Mouse (Mus musculus) embryonic facial prominence, embryonic 11.5 days (tissue): ENCODE results near the gene Ndrg3. TPM values are rescaled to one million over a fixed set of nuclear protein-coding genes. Genes with fewer than 3 reads are reported as not detected.
A peak's percentile ranks its signal among the peaks of the same experiment; 100 is the strongest.
"Not testable (repeated sequence)": the region's sequence is repeated elsewhere in the genome, so short reads cannot be mapped to it uniquely, and the experiment has no call there.

ENCODE experiments used
- ATAC-seq: fragments of 200-750 bp; cut with Nextera tagmentation; replicated peaks from 2 replicates; pipeline ENCODE4 v1.8.0; 2017; ENCODE audit warnings: low read depth; ENCODE audit not compliant: insufficient number of reproducible peaks, low FRiP score, low TSS enrichment
- DNase-seq: peaks from one replicate; pipeline ENCODE4 v3.0.0-alpha.2; 2015; ENCODE audit warnings: low spot score
- H3K27ac ChIP-seq: fragments of 300-500 bp; sonication (generic); replicated peaks from 2 replicates; pipeline ENCODE4 v1.5.1; 2014; ENCODE audit warnings: mild to moderate bottlenecking, low read depth, low read length, control low read depth
- H3K27me3 ChIP-seq: fragments of 300-500 bp; sonication (generic); 2 replicates; pipeline ENCODE4 v1.6.1; 2014; ENCODE audit warnings: mild to moderate bottlenecking, low read length, moderate library complexity, mixed read lengths; ENCODE audit not compliant: control insufficient read depth, insufficient read depth
- H3K36me3 ChIP-seq: fragments of 300-500 bp; sonication (generic); replicated peaks from 2 replicates; pipeline ENCODE4 v1.6.1; 2014; ENCODE audit warnings: low read depth, mild to moderate bottlenecking, low read length, moderate library complexity, mixed read lengths; ENCODE audit not compliant: control insufficient read depth, insufficient read depth
- H3K4me1 ChIP-seq: fragments of 300-500 bp; sonication (generic); 2 replicates; pipeline ENCODE4 v1.6.1; 2014; ENCODE audit warnings: low read length, mixed read lengths; ENCODE audit not compliant: control insufficient read depth, insufficient read depth
- H3K4me2 ChIP-seq: fragments of 300-500 bp; sonication (generic); 2 replicates; pipeline ENCODE4 v1.6.1; 2014; ENCODE audit warnings: low read depth, mild to moderate bottlenecking, control low read depth, low read length, moderate library complexity
- H3K4me3 ChIP-seq: fragments of 300-500 bp; sonication (generic); 2 replicates; pipeline ENCODE4 v1.5.1; 2014; ENCODE audit warnings: low read depth, low read length, control low read depth
- H3K9ac ChIP-seq: fragments of 300-500 bp; sonication (generic); replicated peaks from 2 replicates; pipeline ENCODE4 v1.6.1; 2014; ENCODE audit warnings: mild to moderate bottlenecking, control low read depth, low read length
- H3K9me3 ChIP-seq: fragments of 300-500 bp; sonication (generic); replicated peaks from 2 replicates; pipeline ENCODE4 v1.6.1; 2016; ENCODE audit warnings: mild to moderate bottlenecking, low read length, inconsistent platforms, mixed read lengths; ENCODE audit not compliant: control insufficient read depth
- whole genome bisulfite sequencing: fragments of 180-500 bp; shearing (Covaris S2); extraction: QIAGEN DNeasy Blood & Tissue Kit; methylation state at CpG from one replicate; pipeline ENCODE4 v1.1.7; 2014; 5-methylcytosine and 5-hydroxymethylcytosine counted together
- polyA plus RNA-seq: library from polyadenylated mRNA; unstranded; fragments of >200 nt; fragmentation: Nextera tagmentation; extraction: Ambion mirVana; gene quantifications from 2 replicates; pipeline ENCODE4 v1.2.1, GENCODE M21; 2014

Ndrg3 gene
- polyA plus RNA-seq, 1 experiment from 2014 or later = 42.2 TPM

- not testable (repeated sequence) for H3K4me3 ChIP-seq, H3K27me3 ChIP-seq, H3K4me2 ChIP-seq, H3K9me3 ChIP-seq, H3K4me1 ChIP-seq, ATAC-seq, H3K27ac ChIP-seq, H3K9ac ChIP-seq, H3K36me3 ChIP-seq, DNase-seq
- WGBS = 91% methylated on average over 11 of the region's 11 CpGs
Measured at GRCm38 (mm10) chr2:156919191-156919590, 72.7 kb downstream of the Ndrg3 start.

GRCm38 (mm10) chr2:156918562-156918961 lies 73.3 kb downstream of the Ndrg3 start:
- H3K4me3 ChIP-seq = no peak overlapping the region
- H3K36me3 ChIP-seq = no peaks in the 10 kb centered on the region
- ATAC-seq (no peak), DNase-seq (no peak)
- WGBS = 66% methylated on average over 4 of the region's 4 CpGs
- no peaks in the 10 kb centered on the region for H3K9me3 ChIP-seq
- no peak overlapping the region for H3K27ac ChIP-seq
- no peak overlapping the region for H3K4me2 ChIP-seq
- no peaks in the 10 kb centered on the region for H3K27me3 ChIP-seq
- no peaks in the 10 kb centered on the region for H3K4me1 ChIP-seq
- H3K9ac ChIP-seq = no peak overlapping the region

GRCm38 (mm10) chr2:156916419-156917125 lies 75.3 kb downstream of the Ndrg3 start:
- H3K27ac ChIP-seq = no peak overlapping the region
- no peaks in the 10 kb centered on the region for H3K4me1 ChIP-seq
- H3K4me2 ChIP-seq = no peak overlapping the region
- no peak overlapping the region for H3K9ac ChIP-seq
- no peaks in the 10 kb centered on the region for H3K9me3 ChIP-seq
- H3K4me3 ChIP-seq = no peak overlapping the region
- DNase-seq (no peak), ATAC-seq (no peak)
- H3K27me3 ChIP-seq = no peaks in the 10 kb centered on the region
- no peaks in the 10 kb centered on the region for H3K36me3 ChIP-seq
- WGBS = 78% methylated on average over 3 of the region's 3 CpGs

GRCm38 (mm10) chr2:156915559-156915958 lies 76.3 kb downstream of the Ndrg3 start:
- Histone ChIP-seq H3K36me3 (no peaks in the 10 kb centered on the region), H3K9me3 (no peaks in the 10 kb centered on the region), H3K27me3 (no peaks in the 10 kb centered on the region), H3K4me2 (no peak overlapping the region), H3K4me1 (no peaks in the 10 kb centered on the region), H3K9ac (no peak overlapping the region), H3K27ac (no peak overlapping the region), H3K4me3 (no peak overlapping the region)
- DNase-seq (no peak), ATAC-seq (no peak)
- WGBS = 71% methylated on average over 3 of the region's 3 CpGs

- ATAC-seq (no peak), DNase-seq (no peak)
- Histone ChIP-seq H3K27me3 (no peaks in the 10 kb centered on the region), H3K36me3 (no peaks in the 10 kb centered on the region), H3K4me2 (no peak overlapping the region), H3K4me3 (no peak overlapping the region), H3K27ac (no peak overlapping the region), H3K9me3 (no peaks in the 10 kb centered on the region), H3K4me1 (no peaks in the 10 kb centered on the region), H3K9ac (no peak overlapping the region)
- WGBS = 80% methylated on average over 5 of the region's 5 CpGs
Measured at GRCm38 (mm10) chr2:156913191-156913590, 78.7 kb downstream of the Ndrg3 start.

- H3K4me3 ChIP-seq, H3K9ac ChIP-seq, H3K36me3 ChIP-seq, H3K4me2 ChIP-seq, H3K27ac ChIP-seq, DNase-seq, H3K4me1 ChIP-seq, H3K27me3 ChIP-seq, H3K9me3 ChIP-seq, ATAC-seq: not testable (repeated sequence)
- 30% methylated on average over 4 of the region's 4 CpGs for WGBS
Measured at GRCm38 (mm10) chr2:156905931-156906330, 85.9 kb downstream of the Ndrg3 start.

GRCm38 (mm10) chr2:156904976-156905717 lies 86.7 kb downstream of the Ndrg3 start:
- H3K36me3 ChIP-seq = no peaks in the 10 kb centered on the region
- no peaks in the 10 kb centered on the region for H3K27me3 ChIP-seq
- H3K4me1 ChIP-seq = no peaks in the 10 kb centered on the region
- DNase-seq (peak; percentile 63), ATAC-seq (no peak)
- no peak overlapping the region for H3K4me3 ChIP-seq
- WGBS = 25% methylated on average over 6 of the region's 6 CpGs
- no peaks in the 10 kb centered on the region for H3K9me3 ChIP-seq
- H3K9ac ChIP-seq = no peak overlapping the region
- H3K4me2 ChIP-seq = no peak overlapping the region
- no peak overlapping the region for H3K27ac ChIP-seq

- Histone ChIP-seq H3K4me1 (no peaks in the 10 kb centered on the region), H3K27ac (no peak overlapping the region), H3K9me3 (no peaks in the 10 kb centered on the region), H3K27me3 (no peaks in the 10 kb centered on the region), H3K4me3 (no peak overlapping the region), H3K4me2 (no peak overlapping the region), H3K36me3 (no peaks in the 10 kb centered on the region), H3K9ac (no peak overlapping the region)
- 25% methylated on average over 2 of the region's 2 CpGs for WGBS
- DNase-seq (no peak), ATAC-seq (no peak)
Measured at GRCm38 (mm10) chr2:156903367-156903766, 88.5 kb downstream of the Ndrg3 start.
